Mouse (Mus musculus) hindbrain, embryonic 14.5 days (tissue): ENCODE measurements at regions not wholly inside any gene's neighbourhood (a gene's known extent, or its start where the extent isn't known, plus 50 kb on each side); places are given as distances from the start of the nearest gene placed in this dataset.

Source experiments
- ATAC-seq: fragments of 200-750 bp; cut with Nextera tagmentation; 2 replicates; pipeline ENCODE4 v1.8.0; 2017; ENCODE audit warnings: moderate number of reproducible peaks, mild to moderate bottlenecking, moderate TSS enrichment, moderate library complexity; ENCODE audit not compliant: low FRiP score
- DNase-seq: peaks from one replicate; pipeline ENCODE4 v3.0.0-alpha.2; 2015; ENCODE audit warnings: low spot score
- H3K27ac ChIP-seq: fragments of 300-500 bp; sonication (generic); 2 replicates; pipeline ENCODE4 v1.5.1; 2014; ENCODE audit warnings: mild to moderate bottlenecking, moderate library complexity
- H3K27me3 ChIP-seq: fragments of 300-500 bp; sonication (generic); 2 replicates; pipeline ENCODE4 v1.6.1; 2014; ENCODE audit warnings: mild to moderate bottlenecking, low read length, mixed read lengths; ENCODE audit not compliant: control insufficient read depth, insufficient read depth
- H3K36me3 ChIP-seq: fragments of 300-500 bp; sonication (generic); replicated peaks from 2 replicates; pipeline ENCODE4 v1.6.1; 2014; ENCODE audit not compliant: control insufficient read depth, insufficient read depth
- H3K4me1 ChIP-seq: fragments of 300-500 bp; sonication (generic); replicated peaks from 2 replicates; pipeline ENCODE4 v1.6.1; 2014; ENCODE audit warnings: antibody characterized with exemption, low read length, mixed read lengths; ENCODE audit not compliant: control insufficient read depth, insufficient read depth
- H3K4me2 ChIP-seq: fragments of 300-500 bp; sonication (generic); replicated peaks from 2 replicates; pipeline ENCODE4 v1.6.1; 2014; ENCODE audit warnings: mild to moderate bottlenecking, moderate library complexity
- H3K4me3 ChIP-seq: fragments of 300-500 bp; sonication (generic); replicated peaks from 2 replicates; pipeline ENCODE4 v1.5.1; 2014; ENCODE audit warnings: mild to moderate bottlenecking, low read length
- H3K9ac ChIP-seq: fragments of 300-500 bp; sonication (generic); 2 replicates; pipeline ENCODE4 v1.6.1; 2014
- H3K9me3 ChIP-seq: fragments of 300-500 bp; sonication (generic); 2 replicates; pipeline ENCODE4 v1.6.1; 2016; ENCODE audit warnings: low read length; ENCODE audit not compliant: control insufficient read depth
- WGBS: fragments of 180-500 bp; shearing (Covaris S2); extraction: QIAGEN DNeasy Blood & Tissue Kit; methylation state at CpG from one replicate; pipeline ENCODE4 v1.1.7; 2014; 5-methylcytosine and 5-hydroxymethylcytosine counted together

DNA sequence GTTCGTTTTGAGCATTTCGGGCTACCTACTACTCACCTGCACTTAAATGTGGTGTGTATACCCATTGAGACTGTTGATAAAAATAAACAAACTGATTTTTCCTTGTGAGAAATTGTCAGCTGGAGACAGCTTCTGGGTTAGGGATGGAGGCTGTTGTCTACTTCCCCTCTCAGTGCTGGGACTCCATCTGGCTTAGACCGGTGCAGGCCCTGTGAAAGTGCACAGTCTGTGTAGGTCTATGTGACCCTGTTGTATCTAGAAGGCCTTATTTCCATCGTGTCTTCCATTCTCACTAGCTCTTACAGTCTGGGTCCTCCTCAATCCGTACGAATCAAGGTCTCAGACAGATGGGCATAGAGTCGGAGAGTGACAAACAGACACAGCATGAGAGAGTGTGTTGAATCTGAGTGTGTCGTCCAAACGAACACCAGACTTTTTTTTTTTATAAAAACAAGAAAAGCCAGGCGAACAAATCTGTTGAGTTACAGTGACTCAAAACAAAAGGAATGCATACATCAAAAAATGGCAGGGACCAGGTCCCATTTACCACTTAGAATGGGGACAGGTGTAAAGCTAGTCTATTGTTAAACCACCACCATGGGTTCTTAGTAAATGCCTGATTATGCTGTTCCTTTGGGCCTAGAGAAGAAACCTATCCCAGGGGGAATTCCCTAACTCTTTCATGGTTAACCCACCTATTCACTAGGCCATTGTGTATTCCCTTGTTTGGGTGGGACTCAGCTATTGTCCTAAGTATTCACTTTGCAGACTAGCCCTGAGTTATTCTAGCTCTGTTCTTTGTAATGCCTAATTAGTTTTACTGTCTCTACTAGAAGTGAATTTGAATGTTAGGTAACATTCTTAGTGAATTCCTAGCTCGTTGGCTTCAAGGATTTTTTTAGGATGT, 69.1 kb upstream of the Pax1 start:
- no peaks in the 10 kb centered on the region for H3K4me1 ChIP-seq

DNA sequence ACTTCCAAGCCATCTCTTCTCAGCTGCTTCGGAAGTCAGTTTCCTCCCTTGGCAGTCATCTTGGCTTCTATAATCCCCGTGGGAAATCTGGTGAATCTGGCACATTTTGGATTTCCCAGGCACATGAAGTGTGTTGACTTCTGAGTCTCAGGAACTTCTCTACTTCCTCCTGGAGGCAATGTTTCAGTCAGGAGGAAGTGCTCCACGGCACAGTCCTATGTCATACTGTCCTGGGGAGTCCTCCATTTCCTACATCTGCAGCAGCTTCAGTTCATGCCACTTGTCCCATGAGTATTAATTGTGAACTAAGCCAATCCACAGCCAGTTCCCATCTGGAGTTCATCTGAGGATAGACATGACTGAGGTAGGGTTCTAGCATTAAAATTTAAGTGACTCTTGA, 78.3 kb upstream of the Pax1 start:
- Histone ChIP-seq H3K9me3 (no peaks in the 10 kb centered on the region), H3K27me3 (no peaks in the 10 kb centered on the region), H3K4me3 (no peak overlapping the region), H3K36me3 (no peaks in the 10 kb centered on the region), H3K4me2 (no peak overlapping the region), H3K9ac (no peak overlapping the region), H3K27ac (no peak overlapping the region), H3K4me1 (no peaks in the 10 kb centered on the region)
- WGBS = 81% methylated on average over 3 of the region's 3 CpGs
- ATAC-seq (no peak), DNase-seq (no peak)

More for the DNA sequence above, 69.1 kb upstream of the Pax1 start:
- ATAC-seq (no peak), DNase-seq (no peak)
- Histone ChIP-seq H3K36me3 (no peaks in the 10 kb centered on the region), H3K9ac (no peak overlapping the region), H3K27me3 (no peaks in the 10 kb centered on the region), H3K4me2 (no peak overlapping the region), H3K27ac (no peak overlapping the region), H3K4me3 (no peak overlapping the region), H3K9me3 (no peaks in the 10 kb centered on the region)
- WGBS = 52% methylated on average over 11 of the region's 11 CpGs

DNA sequence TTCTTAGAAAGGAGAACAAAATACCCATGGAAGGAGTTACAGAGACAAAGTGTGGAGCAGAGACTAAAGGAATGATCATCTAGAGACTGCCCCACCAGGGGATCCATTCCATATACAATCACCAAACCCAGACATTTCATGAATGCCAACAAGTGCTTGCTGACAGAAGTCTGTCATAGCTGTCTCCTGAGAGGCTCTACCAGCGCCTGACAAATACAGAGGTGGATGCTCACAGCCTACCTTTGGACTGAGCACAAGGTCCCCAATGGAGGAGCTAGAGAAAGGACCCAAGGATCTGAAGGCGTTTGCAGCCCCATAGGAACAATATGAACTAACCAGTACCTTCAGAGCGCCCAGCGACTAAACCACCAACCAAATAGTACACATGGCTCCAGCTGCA, 83.6 kb upstream of the Nkx2-2 start:
- no peak overlapping the region for H3K4me2 ChIP-seq
- no peak overlapping the region for H3K9ac ChIP-seq
- WGBS = 88% methylated on average over 4 of the region's 4 CpGs
- H3K4me1 ChIP-seq = no peaks in the 10 kb centered on the region
- DNase-seq = no peak
- no peak overlapping the region for H3K4me3 ChIP-seq
- ATAC-seq = no peak
- H3K9me3 ChIP-seq = no peaks in the 10 kb centered on the region
- H3K36me3 ChIP-seq = no peaks in the 10 kb centered on the region
- no peak overlapping the region for H3K27ac ChIP-seq
- no peaks in the 10 kb centered on the region for H3K27me3 ChIP-seq

DNA sequence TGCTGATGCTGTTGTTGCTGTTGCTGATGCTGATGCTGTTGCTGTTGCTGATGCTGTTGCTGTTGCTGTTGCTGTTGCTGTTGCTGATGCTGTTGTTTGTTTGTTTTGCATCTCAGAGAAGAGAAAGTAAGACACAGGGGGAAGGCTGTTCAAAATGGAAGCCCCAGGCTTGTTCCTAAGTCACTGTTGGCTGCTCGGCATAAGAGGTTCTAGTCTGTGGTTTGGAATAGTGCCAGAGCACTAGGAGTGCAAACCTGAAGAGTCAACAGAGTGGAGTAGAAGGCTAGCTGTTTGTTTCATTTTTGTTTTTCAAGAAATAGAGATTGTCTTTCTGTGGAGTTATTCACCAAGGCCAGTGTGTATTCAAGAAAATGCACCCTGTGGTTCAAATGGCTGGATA, 75.1 kb upstream of the Nkx2-2 start:
- WGBS = 45% methylated on average over 1 of the region's 1 CpGs
- Histone ChIP-seq H3K4me1 (no peaks in the 10 kb centered on the region), H3K27me3 (no peaks in the 10 kb centered on the region), H3K4me2 (no peak overlapping the region), H3K36me3 (no peaks in the 10 kb centered on the region), H3K9me3 (no peaks in the 10 kb centered on the region), H3K27ac (no peak overlapping the region), H3K9ac (no peak overlapping the region), H3K4me3 (no peak overlapping the region)
- DNase-seq = no peak
- no peak for ATAC-seq

DNA sequence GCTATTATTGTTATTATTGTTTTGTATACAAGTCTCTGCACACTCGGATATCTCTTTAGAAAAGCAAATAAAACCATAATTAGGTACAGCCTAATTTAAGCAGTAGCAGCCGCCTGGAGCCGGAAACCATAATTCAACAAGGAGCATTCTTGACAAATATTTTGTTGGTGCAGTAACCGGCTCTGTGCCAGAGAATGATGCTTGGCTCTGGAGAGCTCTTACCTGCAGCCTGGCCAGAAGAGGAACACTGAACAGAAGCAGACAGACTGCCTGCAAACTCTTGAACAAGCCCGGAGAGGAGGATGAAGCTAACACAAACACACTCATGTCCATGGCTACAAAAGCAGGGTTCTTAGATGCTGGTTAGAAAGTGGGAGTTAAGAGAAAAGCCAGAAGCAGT, 73.9 kb upstream of the Nkx2-2 start:
- WGBS = 70% methylated on average over 5 of the region's 5 CpGs

DNA sequence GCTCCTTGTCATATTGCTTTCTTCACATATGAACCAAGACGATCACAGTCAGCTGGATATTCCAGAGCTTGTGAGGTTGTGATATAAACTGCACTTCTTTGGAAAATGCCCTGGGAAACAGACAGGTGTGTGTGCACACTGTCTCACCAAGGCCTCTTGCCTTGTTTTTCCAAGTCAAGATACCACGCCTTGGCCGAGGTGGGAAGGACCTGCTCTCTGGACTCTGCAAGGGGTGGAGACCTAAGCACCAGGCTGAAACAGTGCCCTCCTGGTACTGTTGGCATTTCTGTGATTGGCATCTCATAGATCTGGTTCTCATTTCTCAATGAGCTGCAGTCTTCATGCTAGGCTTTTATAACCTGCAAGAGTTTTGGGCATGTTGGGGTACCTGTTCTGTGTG, 73.2 kb upstream of the Nkx2-2 start:
- H3K36me3 ChIP-seq = no peaks in the 10 kb centered on the region
- H3K27ac ChIP-seq = no peak overlapping the region
- H3K9me3 ChIP-seq = no peaks in the 10 kb centered on the region
- no peak for DNase-seq
- 90% methylated on average over 3 of the region's 3 CpGs for WGBS
- no peaks in the 10 kb centered on the region for H3K27me3 ChIP-seq
- no peak overlapping the region for H3K9ac ChIP-seq
- H3K4me3 ChIP-seq = no peak overlapping the region
- H3K4me2 ChIP-seq = no peak overlapping the region
- ATAC-seq = no peak
- H3K4me1 ChIP-seq = no peaks in the 10 kb centered on the region

More for the DNA sequence above, 73.9 kb upstream of the Nkx2-2 start:
- H3K4me3 ChIP-seq = no peak overlapping the region
- H3K27ac ChIP-seq = peak overlapping the region; percentile 38; the same call in 1 of the 2 replicates
- DNase-seq (no peak), ATAC-seq (no peak)
- no peaks in the 10 kb centered on the region for H3K27me3 ChIP-seq
- H3K36me3 ChIP-seq = no peaks in the 10 kb centered on the region
- no peaks in the 10 kb centered on the region for H3K4me1 ChIP-seq
- no peak overlapping the region for H3K4me2 ChIP-seq
- no peaks in the 10 kb centered on the region for H3K9me3 ChIP-seq
- no peak overlapping the region for H3K9ac ChIP-seq

DNA sequence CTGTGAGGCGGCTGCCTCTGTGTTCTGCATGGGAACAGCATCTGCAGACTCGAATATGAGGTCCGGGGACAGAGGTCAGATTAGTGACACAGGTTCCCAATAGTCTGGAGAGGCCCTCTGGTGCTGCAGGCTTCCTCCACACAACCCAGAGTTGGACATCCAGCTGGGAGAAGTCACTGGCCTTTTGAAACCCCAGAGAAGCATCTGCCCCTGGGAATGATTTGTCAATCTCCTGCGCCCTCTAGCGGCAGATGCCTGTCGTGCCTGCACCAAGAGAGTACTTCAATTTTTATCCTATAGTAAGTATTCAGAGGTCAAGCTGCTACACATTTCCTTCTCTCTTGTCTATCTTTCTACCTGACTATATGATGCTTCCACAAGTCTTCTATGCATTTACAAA, 62.7 kb upstream of the Nkx2-2 start:
- no peak overlapping the region for H3K4me2 ChIP-seq
- ATAC-seq = no peak

DNA sequence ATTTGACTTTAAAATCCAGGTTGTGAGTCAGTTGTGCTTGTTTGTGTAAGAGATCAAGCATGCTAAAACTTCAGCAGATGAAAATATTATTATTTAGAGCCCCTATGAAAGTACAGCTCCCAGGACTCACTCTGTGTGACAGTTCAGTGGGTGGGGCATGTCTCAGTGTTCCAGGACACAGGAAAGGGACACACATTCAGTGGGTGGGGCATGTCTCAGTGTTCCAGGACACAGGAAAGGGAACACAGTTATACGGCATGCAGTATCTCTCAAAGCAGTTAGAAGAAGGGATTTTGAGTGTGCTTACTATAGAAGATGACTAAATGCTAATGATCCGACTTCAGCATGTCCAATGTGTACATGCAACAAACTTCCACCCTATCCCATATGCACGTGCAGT, 60.9 kb upstream of the Nkx2-2 start:
- Histone ChIP-seq H3K4me2 (no peak overlapping the region), H3K9ac (no peak overlapping the region), H3K36me3 (no peaks in the 10 kb centered on the region), H3K27me3 (peaks cover 4% of the 10 kb centered on the region), H3K4me1 (no peaks in the 10 kb centered on the region), H3K4me3 (no peak overlapping the region), H3K9me3 (no peaks in the 10 kb centered on the region), H3K27ac (no peak overlapping the region)
- WGBS = 88% methylated on average over 3 of the region's 3 CpGs
- no peak for DNase-seq
- no peak for ATAC-seq

More for the DNA sequence above, 62.7 kb upstream of the Nkx2-2 start:
- peaks cover 3% of the 10 kb centered on the region for H3K27me3 ChIP-seq
- no peaks in the 10 kb centered on the region for H3K4me1 ChIP-seq
- H3K9ac ChIP-seq = no peak overlapping the region
- DNase-seq = peak; percentile 62
- 18% methylated on average over 6 of the region's 6 CpGs for WGBS
- no peak overlapping the region for H3K27ac ChIP-seq
- no peaks in the 10 kb centered on the region for H3K9me3 ChIP-seq
- no peaks in the 10 kb centered on the region for H3K36me3 ChIP-seq
- no peak overlapping the region for H3K4me3 ChIP-seq

DNA sequence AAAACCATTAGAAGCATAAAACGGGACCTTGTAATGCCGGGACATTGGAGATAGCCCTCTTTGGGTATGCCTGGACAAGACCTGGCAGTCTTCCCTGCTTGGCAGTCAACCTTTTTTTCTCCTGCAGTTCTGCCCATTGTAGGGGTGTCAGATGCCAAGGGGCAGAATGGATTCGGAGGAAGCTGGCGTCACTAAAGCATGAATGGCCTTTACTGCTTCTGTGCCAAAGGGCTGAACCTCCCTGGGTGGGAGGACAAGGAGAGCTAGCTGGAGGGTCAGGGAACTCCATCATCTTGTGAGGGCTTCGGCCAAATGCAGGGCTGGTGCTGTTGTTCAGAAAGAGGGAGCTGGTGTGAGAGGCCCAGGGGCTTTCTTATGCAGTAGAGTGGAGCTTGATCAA, 60.1 kb upstream of the Nkx2-2 start:
- H3K4me1 ChIP-seq = no peaks in the 10 kb centered on the region
- H3K4me3 ChIP-seq = no peak overlapping the region
- no peaks in the 10 kb centered on the region for H3K36me3 ChIP-seq
- no peak overlapping the region for H3K4me2 ChIP-seq
- DNase-seq (peak; percentile 41), ATAC-seq (peak; percentile 43; the same call in 1 of the 2 replicates)
- H3K9me3 ChIP-seq = no peaks in the 10 kb centered on the region
- no peak overlapping the region for H3K27ac ChIP-seq
- peaks cover 4% of the 10 kb centered on the region for H3K27me3 ChIP-seq
- 24% methylated on average over 5 of the region's 5 CpGs for WGBS
- no peak overlapping the region for H3K9ac ChIP-seq
